Mouse (Mus musculus): Measurements from ENCODE around the gene Fermt3.
A peak's percentile ranks its signal among the peaks of the same experiment; 100 is the strongest.
"Not testable (repeated sequence)": the region's sequence is repeated elsewhere in the genome, so short reads cannot be mapped to it uniquely, and the experiment has no call there.

Gene Fermt3

DNA sequence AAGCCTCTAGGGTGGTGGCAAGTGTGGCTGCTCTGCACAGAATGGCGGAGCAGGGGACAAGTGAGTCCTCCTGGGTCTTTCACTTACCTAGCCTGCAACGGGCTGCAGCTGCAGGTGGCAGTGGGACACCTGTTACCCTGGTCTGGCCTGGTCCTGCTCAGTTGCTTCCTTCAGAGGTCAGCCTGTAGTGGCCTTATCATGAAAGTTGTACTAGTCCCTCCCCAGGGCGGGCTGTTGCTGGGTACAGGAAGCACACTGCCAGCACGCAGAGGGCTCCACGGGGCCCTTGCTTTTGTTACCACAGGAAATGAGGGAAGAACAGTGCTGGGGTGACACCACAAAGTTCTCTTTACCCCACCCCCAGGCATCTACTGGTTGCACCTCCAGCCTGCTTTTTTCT, at the start of gene Fermt3:
TSS of gene Fermt3 (minus strand) at position 279 of the 400 bp plus-strand sequence.
- no peak for DNase-seq (ENCODE audit: low spot score)

DNA sequence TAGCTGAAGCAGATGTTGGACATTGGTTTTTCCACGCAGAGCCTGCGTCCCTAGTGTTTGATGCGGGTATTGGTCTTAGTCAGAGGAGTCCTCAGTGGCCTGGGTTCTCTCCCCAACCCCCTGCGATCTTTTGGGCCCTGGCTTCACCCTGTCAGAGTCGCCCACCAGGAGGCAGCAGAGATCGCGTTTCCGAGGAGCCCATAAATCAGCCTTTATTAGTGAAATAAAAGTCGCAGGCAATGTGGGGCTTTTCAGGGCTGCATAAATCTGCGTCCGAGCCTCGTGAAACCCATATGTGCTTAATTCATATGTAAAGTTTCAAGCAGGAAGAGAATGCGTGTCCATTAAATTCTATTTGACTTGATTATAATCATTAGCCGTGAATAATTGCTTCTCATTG, 48.9 kb upstream of the Fermt3 start:
- peak; percentile 52 for DNase-seq (ENCODE audit: low spot score)

DNA sequence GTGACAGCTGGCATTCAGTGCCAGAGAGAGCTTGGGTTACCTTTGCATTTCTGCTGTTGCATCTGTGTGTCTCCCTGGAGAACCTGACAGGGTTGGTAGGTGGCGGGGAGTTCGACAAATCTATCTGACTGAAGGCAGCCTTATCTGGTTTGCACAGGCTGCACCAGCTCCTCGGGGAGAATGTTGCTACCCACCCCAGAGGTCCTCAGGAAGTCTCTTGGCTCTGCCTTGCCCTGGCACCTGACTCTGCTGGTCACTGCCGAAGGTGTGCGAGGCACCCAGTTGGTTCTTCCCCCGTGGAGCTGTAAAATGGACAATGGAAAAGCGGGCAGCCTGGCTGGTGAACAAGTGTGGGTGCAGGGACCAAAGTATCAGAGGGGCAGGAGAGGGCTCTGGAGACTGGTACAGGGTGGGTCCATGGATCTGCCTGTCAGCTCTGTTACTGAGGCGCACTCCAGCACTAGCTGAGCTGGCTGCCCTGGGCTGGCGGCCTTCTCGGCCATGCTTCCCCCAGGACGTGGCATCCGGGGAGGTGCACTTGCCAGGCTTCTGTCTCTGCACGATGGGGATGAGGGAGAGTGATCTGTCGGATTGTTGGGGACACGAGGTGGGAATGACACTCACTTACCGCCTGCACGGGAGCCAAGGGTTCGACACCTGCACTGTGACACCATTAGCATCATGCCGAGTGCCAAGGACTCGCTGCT, 48.2 kb upstream of the Fermt3 start:
- DNase-seq (ENCODE audit: low spot score) = no peak

DNA sequence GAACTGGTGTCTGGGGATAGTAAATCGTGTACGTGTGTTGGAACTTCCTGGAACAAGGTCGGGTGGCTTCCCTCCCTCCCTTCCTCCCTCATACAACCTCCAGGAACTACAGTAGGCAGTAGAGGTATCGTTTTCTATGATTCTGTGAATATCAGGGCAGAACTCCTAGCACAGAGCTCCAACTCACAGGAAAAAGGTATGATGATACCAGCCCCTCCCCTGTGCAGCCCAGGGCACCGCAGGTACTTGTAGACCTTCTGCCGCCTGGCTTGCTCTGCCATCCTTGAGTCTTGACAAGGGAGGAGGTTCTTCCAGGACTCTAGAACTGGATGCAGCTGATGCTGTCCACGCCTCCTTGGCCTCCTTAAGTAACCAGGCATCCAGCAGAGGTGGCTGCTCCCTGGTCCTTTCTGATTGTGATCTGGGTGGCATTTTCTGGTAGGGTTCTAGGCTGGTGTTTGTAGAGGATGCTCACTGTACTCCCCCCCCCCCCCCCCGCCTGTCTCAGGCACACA, 47.6 kb upstream of the Fermt3 start:
- no peak for DNase-seq (ENCODE audit: low spot score)

DNA sequence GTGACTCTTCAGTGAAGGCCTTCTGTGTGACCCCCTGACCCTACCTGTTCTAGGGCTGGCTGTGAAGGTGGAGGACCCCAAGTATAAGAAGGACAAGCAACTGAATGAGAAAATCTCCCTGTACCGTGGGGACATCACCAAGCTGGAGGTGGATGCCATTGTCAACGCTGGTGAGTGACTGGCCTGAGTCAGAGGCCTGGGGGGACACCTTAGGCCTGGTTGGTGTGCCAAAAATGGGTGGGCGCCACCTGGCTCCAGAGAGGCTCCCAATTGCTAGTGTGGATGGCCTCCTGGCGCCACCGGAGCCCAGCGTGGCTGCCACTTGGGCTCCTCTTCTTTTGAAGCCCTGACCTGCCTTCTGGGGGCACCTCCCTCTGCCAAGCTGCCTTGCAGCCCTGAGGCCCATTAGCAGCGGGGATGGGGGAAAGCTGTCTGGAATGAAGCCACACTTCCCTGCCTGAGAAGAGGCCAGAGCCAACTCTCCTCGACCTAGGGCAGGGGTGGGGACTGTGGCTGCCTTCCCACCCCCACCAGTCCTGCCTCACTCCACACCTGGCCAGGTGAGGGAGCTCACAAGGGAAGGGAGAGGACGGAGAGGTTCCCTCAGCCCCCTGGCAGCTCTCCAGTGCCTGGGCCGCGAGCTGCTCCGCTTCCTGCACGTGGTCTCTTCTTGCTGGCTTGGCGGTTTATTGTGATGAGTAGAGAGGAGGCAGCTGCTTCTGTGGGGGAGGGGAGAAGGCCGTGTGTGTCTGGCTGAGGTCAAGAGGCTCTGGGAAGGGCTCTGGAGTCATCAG, 47.0 kb upstream of the Fermt3 start:
- DNase-seq (ENCODE audit: low spot score) = peak; percentile 73

DNA sequence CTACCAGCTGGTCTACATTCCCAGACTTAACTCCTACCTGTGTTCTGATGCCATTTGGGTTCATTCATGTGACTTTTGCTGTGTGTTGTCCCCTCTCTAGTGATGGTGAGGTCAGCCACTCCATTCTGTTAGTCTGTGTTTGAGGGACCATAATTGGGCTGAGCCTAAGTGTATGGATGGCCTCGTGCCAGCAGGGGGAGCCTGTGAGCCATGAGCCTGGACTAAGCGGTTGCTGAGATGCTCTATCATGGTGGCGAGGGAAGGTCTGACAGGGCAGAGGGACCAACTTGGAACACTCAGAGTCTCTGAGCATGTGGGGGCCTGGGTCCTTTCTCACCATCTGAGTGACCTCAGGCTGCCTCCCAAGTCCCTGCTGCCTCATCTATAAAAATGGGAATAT, 45.3 kb upstream of the Fermt3 start:
- peak; percentile 62 for DNase-seq (ENCODE audit: low spot score)

DNA sequence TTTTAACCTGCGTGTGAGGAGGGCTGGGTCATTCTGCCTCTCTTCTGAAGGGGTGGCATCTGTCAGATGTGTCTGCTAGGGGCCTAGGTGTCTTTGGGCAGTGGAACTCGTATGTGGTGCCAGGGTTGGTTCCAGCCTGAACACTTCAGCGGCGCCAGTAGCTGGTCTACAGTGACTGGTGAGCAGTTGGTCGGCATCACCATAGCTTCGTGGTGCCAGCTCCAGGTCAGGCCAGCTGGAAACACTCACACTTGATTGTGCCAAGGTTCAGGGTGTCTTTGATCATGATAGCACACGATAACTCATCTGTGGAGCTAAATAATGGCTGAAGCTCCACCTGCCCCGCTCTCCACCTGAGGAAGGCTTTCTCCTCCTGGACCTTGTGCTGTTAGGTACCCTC, 43.6 kb upstream of the Fermt3 start:
- DNase-seq (ENCODE audit: low spot score) = no peak

DNA sequence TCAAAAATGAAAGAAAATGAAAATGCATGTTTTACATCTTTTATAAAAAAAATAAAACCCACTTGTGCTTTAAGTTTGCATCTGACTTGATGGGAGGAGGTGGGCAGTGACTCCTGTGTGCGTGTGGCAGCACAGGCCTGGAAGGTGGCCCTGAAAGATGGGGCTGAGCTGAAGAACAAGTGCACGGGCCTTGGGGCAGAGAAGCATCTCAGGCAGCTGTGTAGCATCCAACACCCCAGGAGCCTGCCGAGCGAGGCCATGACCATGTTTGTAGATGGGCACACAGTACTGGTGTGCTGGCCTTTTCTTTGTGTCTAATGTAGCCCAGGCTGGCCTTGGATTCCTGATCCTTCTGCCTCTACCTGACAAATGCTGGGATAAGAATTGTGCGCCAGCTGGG, 42.8 kb upstream of the Fermt3 start:
- DNase-seq (ENCODE audit: low spot score) = no peak

DNA sequence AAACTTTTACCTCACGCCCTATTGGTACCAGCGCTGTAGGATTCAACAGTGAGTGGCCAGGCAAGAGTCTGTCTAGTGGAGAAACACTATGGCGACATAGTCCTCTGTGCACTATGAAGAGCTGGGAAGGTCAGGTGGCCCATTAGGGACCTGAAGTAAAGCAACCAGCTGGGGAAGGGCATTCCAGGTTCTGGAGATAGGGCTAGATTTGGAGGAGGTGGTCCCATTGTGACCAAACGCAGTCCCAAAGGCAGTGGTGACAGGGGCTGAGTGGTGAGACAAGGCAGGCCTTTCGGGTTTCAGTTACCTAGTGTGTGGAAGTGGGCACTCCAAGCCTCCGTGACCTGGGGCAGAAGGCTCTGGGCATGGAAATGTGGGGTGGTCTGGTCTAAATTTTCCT, 39.3 kb upstream of the Fermt3 start:
- no peak for DNase-seq (ENCODE audit: low spot score)

DNA sequence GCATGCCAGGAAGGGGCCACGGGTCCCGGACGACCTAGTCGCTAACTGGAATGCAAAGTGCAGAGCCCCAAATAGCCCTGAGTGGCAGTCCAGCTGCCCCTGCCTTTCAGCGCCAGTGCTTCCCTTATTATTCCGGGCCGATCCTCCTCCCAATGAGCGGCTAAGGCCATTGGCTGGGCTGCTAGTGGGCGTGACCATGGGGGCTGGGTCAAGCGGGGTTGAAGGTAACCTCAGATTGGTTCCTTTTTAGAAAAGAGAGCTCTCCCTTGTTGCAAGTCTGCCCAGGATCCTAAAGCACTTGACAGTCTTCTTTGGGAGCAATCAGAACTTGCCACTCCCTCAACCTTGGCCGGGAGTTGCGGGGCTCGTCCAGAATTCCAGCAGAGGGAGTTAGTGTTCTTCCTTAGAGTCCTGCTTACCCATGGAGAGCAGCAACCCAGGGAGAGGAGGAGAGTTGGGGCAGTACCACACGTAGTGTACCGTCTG, 38.5 kb upstream of the Fermt3 start:
- DNase-seq (ENCODE audit: low spot score) = peak; percentile 84

DNA sequence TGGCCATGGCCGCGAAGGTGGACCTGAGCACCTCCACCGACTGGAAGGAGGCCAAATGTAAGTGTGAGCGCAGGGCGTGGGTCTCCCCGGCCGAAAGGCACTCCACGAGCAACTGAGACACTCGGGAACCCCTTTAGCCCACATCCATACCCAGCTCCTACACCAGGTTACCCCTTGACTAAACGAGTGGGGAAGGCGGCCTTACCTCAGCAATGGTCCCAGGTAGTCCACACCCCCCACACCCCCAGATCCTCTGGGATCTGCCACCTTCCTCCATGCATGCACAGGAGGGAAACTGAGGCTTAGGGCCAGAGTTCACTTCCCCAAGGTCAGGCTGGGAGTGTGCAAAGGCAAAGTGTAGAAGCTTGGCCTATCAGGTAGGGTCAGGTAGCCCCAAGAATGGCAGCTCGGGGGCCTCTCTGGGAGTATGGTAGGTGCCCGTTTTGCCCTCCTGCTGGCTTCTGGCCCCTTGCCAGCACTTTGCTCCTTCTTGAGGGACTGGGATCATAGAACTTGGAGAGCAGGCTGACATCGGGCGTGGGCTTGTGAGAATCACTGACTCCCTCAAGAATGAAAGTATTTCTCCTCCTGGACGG, 38.0 kb upstream of the Fermt3 start:
- DNase-seq (ENCODE audit: low spot score) = no peak

DNA sequence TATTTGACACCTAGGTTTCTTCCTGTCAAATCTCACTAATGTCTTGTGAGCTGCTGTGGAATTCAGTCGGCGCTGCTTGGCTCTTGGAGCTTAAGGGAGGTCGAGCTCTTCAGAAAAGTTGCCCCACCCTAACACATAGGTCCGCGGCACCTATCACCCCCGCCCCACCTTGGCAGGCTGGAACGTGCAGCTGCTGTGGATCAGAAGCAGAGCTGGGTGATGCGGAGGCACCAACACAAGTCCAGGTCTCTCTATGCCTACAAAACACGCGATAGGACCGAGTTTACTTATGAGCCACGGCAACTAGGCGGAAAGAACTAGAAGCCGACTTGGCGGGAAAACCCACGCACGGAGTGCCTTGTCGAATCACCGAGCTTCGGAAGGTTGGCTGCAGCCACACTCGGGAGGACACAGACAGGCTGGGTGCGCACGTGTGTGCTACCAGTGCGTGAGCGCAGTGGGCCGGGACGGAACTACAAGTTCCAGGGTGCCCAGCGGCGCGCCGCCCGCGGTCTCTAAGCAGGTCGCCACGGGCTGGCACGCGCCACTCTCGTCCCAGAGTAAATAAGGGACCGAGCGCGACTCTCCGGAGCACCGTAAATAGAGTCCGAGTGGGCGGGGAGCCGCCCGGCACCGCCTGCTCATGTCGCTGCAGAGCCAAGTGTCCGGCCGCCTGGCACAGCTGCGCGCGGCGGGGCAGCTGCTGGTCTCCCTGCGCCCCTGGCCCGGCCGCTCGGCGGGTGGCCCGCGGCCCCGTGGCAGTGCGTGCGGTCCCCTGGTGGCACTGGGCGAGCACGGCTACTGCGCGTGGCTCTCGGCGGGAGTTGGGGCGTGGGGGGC, 37.2 kb upstream of the Fermt3 start, which contains the start of gene Macrod1:
TSS of gene Macrod1 (plus strand) at position 563 of the 840 bp plus-strand sequence.
- peak; percentile 47 for DNase-seq (ENCODE audit: low spot score)

DNA sequence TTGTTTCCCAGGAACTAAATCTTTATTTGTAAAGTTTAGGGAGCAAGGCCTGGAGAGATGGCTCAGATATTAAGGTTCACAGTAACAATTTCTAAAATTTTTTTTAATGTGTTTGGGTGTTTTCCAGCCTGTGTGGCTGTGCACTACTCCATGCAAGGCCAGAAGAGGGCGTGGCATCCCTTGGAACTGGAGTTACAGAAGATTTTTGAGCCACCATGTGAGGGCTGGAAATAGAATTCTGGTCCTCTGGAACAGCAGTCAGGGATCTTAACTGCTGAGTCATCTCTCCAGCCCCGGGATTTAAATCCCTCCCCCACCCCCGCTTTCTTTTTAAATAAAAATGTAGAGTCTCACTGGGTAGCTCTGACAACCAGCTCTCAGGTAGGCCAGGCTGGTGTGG, 35.9 kb upstream of the Fermt3 start:
- no peak for DNase-seq (ENCODE audit: low spot score)

DNA sequence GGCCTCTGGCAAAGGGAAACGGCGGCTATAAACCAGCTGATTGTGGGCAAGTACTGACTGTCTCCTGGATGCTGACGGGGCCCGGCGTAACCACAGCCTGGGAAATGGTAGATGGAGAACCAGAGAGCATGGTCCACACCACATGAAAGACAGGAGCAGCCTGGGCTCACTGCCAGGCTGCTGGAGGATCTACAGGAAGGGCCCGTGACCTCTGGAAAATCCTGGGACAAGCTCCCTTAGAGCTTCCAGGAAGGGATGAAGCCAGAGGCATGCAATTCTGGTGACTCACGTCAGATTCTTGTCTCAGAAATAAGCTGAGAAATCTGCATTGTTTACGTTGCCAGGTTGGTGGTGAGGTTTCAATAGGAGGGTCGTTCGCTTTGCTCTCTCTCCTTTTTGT, 35.5 kb upstream of the Fermt3 start:
- no peak for DNase-seq (ENCODE audit: low spot score)

DNA sequence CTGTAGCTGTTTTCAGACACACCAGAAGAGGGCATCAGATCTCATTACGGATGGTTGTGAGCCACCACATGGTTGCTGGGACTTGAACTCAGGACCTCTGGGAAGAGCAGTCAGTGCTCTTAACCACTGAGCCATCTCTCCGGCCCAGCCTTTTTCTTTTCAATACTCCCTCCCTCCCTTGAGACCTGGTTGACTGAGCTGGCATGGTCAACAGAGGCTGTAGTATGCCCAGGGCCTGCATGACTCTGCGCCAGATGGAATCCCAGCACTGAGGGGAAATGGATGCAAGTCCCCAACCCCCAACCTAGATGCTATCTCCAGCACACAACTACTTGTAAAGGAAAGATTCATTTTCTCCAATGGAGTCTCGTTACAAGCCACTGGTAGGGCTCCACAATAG, 34.1 kb upstream of the Fermt3 start:
- DNase-seq (ENCODE audit: low spot score) = not testable (repeated sequence)

DNA sequence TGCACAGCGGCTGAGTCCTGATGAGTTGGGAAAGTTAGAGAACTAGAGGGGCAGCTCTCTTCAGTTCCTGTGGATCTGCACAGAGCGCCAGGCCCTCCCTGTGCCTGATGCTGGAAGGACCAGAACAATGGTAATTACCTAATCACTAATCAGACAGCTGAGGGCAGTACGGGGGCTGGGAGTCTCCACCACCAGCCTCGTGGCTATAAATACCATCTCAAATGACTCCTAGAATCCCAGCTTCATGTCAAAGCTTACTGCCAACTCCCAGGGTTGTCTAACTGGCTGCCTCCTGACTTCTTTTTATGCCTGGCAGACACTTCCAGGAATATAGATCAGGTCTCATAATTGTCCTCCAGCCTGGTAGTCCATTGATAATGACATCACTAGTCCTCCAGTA, 25.4 kb upstream of the Fermt3 start:
- DNase-seq (ENCODE audit: low spot score) = no peak

DNA sequence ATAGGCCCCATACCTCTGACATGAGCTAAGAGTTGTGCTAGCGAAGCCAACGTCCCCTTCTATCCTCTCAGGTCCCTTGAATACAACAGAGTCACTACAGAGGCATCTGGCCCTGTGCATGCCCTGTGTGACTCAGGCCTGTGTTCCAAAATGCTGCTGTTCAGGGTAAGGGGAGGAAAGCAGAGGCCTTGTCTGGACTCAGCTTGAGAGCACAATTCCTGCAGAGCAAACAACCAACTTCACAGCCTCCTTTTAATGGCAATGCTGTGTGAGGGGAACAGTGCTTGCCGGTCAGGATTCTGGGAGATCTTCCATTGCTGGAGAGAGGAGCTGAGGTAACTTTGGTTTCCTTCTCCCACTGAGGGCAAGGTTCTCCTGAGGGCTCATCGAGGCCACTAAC, 25.0 kb upstream of the Fermt3 start:
- DNase-seq (ENCODE audit: low spot score) = no peak

DNA sequence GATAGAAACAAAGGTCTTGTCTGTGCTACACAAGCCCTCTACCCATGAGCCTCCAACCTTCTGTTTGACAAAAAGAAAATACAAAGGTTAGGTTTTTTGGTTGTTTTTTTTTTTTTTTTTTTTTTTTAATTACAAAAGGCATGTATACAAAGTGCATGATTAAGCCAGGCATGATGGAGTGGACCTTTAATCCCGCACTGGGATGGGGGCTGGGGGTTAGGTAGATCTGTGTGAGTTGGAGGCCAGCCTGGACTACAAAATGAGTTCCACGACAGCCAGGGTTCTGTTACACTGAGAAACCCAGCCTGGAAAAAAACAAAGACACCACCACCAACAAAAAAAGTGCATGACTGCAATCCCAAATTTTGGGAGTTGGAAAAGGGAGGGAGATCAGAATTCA, 21.9 kb upstream of the Fermt3 start:
- DNase-seq (ENCODE audit: low spot score) = no peak

DNA sequence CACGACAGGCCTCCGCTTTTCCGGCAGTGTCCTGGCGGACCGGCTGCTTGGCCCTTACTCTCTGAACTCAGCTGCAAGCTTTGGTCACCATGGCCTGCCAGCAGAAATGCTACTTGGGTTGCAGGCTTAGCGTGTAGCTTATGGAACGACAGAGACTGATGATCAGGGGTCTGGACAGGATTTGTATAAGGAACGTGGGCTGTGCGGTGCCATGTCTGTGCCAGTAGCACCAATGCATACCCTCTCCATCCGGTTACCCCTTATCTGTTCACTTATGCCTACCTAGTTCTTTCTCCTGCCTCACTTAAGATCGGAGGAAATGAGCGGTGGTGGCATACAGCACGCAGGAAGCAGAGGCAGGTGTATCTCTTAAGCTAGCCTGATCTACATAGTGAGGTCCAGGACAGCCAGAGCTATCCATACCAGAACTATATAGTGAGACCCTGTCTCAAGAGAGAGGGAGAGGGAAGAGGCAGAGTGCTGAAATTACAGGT, 21.4 kb upstream of the Fermt3 start:
- DNase-seq (ENCODE audit: low spot score) = no peak

DNA sequence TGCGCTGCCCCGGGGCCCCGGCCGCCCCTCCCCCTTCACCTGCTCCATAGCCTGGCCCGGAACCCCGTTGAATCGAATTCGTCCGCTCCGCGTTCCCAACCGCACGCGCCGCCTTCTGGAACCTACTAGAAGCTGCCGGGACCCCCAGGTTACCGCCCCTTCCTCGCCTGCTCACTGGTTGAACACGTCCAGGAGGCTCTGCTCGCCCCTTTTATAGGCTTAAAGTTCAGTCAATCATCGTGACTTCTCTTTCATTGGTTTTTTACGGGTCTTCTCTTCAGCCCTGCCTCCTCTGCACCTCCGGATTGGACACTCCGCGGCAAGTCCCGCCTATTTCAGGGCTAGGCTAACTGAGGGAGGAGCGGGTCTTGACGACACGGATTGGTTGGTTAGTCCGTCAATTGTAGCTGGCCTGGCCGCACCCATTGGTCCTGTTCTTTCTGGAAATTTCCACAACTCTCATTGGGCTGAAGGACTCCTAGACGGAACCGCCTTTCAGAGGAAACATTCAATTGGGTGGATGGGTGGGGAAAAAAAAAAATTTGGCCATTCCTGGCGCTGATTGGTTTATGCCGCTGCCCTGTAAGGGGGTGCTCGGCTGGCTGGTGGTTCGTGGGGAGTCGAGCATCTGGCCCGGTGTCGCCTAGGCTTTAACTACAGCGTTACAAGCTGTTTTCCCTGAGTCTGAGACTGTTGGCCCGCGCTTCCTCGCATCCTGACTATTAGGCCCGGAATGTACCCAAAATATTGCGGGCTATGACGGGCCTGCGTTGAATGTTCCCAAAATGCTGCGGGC, 20.8 kb upstream of the Fermt3 start, which contains the start of gene Stip1:
TSS of gene Stip1 (minus strand) at position 127 of the 796 bp plus-strand sequence.
- peak; percentile 100 for DNase-seq (ENCODE audit: low spot score)
